Mouse (Mus musculus): Measurements from ENCODE around the gene Pcgf1. TPM values are rescaled to one million over a fixed set of nuclear protein-coding genes. Genes with fewer than 3 reads are reported as not detected.

The Pcgf1 gene
- polyA plus RNA-seq, 1 experiment from 2014 or later, result 29.9 TPM

DNA sequence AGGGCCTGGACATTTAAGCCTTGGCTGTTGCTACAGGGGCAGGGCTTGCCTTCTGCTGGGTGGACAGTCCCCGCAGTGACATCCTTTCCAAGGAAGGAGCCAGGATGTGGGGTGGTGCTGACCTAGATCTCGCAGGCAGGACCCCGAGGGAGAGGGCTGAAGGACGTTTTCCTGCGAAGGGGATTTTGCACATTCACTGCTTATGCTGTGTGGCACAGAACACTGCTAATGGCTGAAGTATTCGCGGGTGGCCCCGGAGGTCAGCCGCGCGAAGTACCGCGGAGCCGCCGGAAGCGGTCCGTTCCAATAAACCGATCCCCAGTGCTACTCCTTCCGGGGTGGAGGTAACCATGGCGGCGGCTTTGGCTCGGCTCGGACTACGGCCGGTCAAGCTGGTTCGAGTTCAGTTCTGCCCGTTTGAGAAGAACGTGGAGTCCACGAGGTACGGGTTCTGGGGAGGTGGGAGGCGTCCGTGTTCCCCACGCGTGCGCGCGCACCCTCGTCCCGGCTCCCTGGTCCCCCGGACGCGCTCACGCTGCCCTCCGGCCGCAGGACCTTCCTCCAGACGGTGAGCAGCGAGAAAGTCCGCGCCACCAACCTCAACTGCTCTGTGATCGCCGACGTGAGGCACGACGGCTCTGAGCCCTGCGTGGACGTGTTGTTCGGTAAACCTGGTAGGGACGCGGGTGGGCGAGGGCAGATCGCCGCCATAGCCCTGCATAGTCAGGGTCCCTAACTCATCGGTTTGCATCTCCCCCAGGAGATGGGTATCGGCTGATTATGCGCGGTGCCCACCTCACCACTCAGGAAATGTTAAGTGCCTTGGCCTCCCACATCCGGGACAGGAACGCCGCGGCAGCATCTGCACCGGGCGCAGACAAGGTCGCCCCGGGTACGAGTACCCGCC lies 31.3 kb downstream of the Pcgf1 start, which contains the start of gene Mrpl53:
Gene Mrpl53, plus strand, starts transcription at position 279 of the 907 bp plus-strand sequence.
- Histone ChIP-seq H3K27ac (ENCODE audit: low read depth) (peak within 1 kb of the TSS; percentile 85), H3K36me3 (ENCODE audit: insufficient read depth) (peaks cover 16% of the 10 kb centered on the region; the same call in 1 of the 2 replicates), H3K4me3 (ENCODE audit: low read depth, low read length) (peak within 1 kb of the TSS; percentile 73), H3K9me3 (ENCODE audit: low read depth, low read length) (no peaks in the 10 kb centered on the region), H3K4me1 (ENCODE audit: insufficient read depth) (0 out of 2 replicates have a peak, but pooled peaks cover 6% of the 10 kb centered on the region), H3K27me3 (ENCODE audit: insufficient read depth, low read length) (no peaks in the 10 kb centered on the region), H3K9ac (peak within 1 kb of the TSS; percentile 88), H3K4me2 (peak within 1 kb of the TSS; percentile 85)
- peak; percentile 90 for DNase-seq
- no peak for TF ChIP-seq CTCF (IDR thresholded peaks at IDR 0.05; ENCODE audit: low read depth)
- ATAC-seq (ENCODE audit: insufficient read depth), result peak; percentile 89
- WGBS, result under 1% methylated on average over 76 of the region's 76 CpGs

DNA sequence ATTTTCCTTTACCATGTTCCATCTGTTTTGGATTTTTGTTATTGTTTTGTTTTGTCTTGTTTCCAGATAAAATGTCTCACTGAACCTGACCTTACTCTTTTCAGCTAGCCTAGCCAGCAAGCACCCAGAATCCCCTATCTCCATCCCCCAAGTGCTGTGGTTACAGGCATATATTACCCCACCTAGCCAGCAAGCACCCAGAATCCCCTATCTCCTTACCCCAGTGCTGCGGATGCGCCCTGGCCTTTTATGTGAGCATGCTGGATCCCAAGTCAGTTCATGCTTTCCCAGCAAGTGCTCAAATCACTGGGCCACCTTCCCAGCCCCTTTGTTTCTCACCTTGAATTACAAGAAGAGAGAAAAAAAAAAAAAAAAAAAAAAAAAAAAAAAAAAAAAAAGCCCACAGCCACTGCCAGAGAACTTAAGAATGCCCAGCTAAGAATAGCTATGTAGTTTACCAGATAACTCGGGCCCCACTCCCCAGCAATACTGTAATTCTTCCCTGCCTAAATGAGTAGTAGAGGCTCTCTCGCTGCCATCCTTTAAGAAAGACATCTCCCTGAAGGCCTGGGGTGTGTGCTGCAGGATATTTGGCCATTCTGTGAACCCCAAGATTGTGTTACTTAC lies 34.0 kb downstream of the Pcgf1 start:
- Histone ChIP-seq H3K4me2 (no peak overlapping the region), H3K27me3 (ENCODE audit: insufficient read depth, low read length) (no peaks in the 10 kb centered on the region), H3K9me3 (ENCODE audit: low read depth, low read length) (no peaks in the 10 kb centered on the region), H3K9ac (no peak overlapping the region), H3K4me3 (ENCODE audit: low read depth, low read length) (no peak overlapping the region), H3K27ac (ENCODE audit: low read depth) (no peak overlapping the region), H3K4me1 (ENCODE audit: insufficient read depth) (peaks cover 12% of the 10 kb centered on the region; the same call in 1 of the 2 replicates), H3K36me3 (ENCODE audit: insufficient read depth) (peaks cover 14% of the 10 kb centered on the region; the same call in 1 of the 2 replicates)
- ATAC-seq (ENCODE audit: insufficient read depth), result no peak
- TF ChIP-seq CTCF (IDR thresholded peaks at IDR 0.05; ENCODE audit: low read depth), result no peak
- 86% methylated on average over 4 of the region's 4 CpGs for WGBS
- no peak for DNase-seq

DNA sequence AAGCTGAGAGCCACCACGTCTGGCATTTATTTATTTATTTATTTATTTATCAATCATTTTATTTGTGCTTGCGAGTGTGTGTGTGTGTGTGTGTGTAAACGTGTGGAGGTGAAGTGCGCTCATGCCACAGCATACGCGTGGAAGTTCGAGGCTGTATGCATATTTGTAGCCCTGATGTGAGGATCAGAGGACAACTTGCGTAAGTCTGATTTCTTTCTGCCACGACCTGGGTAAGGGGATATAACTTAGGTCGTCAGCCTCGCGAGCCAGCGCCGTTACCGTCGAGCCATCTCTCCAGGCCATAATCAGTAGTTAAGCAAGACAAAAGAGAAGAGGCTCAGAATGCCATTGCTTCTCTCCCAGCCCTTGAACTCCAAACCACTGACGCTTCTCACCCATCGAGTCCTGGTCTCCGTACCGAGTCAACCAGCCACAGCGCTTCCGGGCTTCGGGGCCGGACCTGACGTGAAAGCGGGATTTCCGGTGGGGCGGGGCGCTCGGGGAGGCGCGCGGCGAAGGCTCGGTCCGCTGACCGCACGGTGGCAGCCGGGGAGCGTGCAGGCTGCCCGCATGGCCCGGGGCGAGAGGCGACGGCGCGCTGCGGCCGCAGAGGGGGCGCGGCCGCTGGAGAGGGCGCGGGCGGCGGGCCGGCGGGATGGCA lies 37.5 kb downstream of the Pcgf1 start, which contains the start of gene Mogs:
Gene Mogs, plus strand, starts transcription at position 486 of the 661 bp plus-strand sequence.
- peak within 1 kb of the TSS; percentile 89 for H3K4me3 ChIP-seq (ENCODE audit: low read depth, low read length)
- peak within 1 kb of the TSS; percentile 84 for H3K27ac ChIP-seq (ENCODE audit: low read depth)
- H3K4me2 ChIP-seq, result peak within 1 kb of the TSS; percentile 91
- H3K4me1 ChIP-seq (ENCODE audit: insufficient read depth), result peaks cover 9% of the 10 kb centered on the region
- TF ChIP-seq CTCF (IDR thresholded peaks at IDR 0.05; ENCODE audit: low read depth), result 0 out of 2 replicates have a peak, but pooled peaks have one; percentile 27
- peak; percentile 96 for DNase-seq
- 1% methylated on average over 56 of the region's 58 CpGs for WGBS
- peak within 1 kb of the TSS; percentile 85 for H3K9ac ChIP-seq
- ATAC-seq (ENCODE audit: insufficient read depth), result peak; percentile 89
- no peaks in the 10 kb centered on the region for H3K27me3 ChIP-seq (ENCODE audit: insufficient read depth, low read length)
- no peaks in the 10 kb centered on the region for H3K9me3 ChIP-seq (ENCODE audit: low read depth, low read length)
- peaks cover 39% of the 10 kb centered on the region for H3K36me3 ChIP-seq (ENCODE audit: insufficient read depth)

DNA sequence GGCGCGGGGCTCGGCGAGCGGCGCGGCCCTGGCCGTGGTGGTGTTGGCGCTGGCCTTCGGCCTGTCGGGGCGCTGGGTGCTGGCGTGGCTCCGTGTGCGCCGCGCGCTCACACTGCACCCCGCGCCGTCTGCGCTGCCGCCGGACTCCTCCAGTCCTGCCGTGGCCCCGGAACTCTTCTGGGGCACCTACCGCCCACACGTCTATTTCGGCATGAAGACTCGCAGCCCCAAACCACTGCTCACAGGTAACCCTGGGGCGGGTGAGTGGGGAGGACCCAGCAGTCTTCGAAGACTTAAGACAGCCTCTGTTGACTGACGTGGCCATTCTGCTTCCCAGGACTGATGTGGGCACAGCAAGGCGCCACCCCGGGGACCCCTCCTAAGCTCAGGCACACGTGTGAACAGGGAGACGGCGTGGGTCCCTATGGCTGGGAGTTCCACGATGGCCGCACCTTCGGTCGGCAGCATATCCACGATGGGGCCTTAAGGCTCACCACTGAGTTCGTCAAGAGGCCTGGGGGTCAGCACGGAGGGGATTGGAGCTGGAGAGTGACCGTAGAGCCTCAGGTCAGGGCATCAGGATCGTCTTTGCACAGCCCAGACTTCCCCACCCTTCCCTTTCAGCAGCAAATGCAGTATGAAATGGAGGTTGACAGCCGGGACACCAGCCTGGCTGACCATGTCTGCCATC lies 38.2 kb downstream of the Pcgf1 start:
- peak overlapping the region; percentile 85 for H3K9ac ChIP-seq
- H3K27me3 ChIP-seq (ENCODE audit: insufficient read depth, low read length), result no peaks in the 10 kb centered on the region
- H3K27ac ChIP-seq (ENCODE audit: low read depth), result peak overlapping the region; percentile 84
- ATAC-seq (ENCODE audit: insufficient read depth), result peak; percentile 62
- peak overlapping the region; percentile 91 for H3K4me2 ChIP-seq
- peaks cover 38% of the 10 kb centered on the region for H3K36me3 ChIP-seq (ENCODE audit: insufficient read depth)
- WGBS, result under 1% methylated on average over 48 of the region's 48 CpGs
- no peak for TF ChIP-seq CTCF (IDR thresholded peaks at IDR 0.05; ENCODE audit: low read depth)
- H3K4me1 ChIP-seq (ENCODE audit: insufficient read depth), result peaks cover 10% of the 10 kb centered on the region
- no peak for DNase-seq
- H3K9me3 ChIP-seq (ENCODE audit: low read depth, low read length), result no peaks in the 10 kb centered on the region
- peak overlapping the region; percentile 89 for H3K4me3 ChIP-seq (ENCODE audit: low read depth, low read length)

DNA sequence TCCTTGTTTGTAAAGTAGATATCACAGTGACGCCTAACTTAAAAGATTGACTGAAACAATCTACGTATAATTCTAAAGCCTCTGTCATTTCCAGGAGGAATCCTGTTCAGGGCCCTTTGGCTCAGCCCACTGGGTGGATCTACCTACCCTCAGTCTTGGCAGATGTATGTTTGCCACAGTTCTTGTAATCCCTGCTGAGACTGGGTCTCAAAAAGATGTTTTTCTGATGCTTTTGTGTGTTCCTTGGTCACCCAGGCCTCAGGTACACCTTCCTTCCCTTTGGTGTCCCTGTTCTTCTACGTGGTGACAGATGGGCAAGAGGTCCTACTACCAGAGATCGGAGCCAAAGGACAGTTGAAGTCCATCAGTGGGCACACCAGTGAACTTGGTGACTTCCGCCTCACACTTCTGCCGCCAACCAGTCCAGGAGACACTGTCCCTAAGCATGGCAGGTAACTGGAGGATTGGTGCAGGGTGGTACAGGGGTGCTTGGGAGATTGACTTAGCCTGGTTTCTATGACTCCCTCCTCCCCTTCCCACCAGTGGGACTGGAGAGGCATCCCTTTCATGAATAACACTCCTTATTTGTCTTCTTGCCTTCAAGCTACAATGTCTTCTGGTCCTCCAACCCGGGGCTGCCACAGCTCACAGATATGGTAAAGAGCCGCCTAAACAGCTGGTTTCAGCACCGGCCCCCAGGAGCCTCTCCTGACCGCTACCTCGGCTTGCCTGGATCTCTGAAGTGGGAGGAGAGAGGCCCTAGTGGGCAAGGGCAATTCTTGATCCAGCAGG lies 38.9 kb downstream of the Pcgf1 start:
- Histone ChIP-seq H3K4me2 (peak overlapping the region; percentile 91), H3K27ac (ENCODE audit: low read depth) (peak overlapping the region; percentile 84; the same call in 1 of the 2 replicates), H3K9me3 (ENCODE audit: low read depth, low read length) (no peaks in the 10 kb centered on the region), H3K4me1 (ENCODE audit: insufficient read depth) (peaks cover 10% of the 10 kb centered on the region), H3K27me3 (ENCODE audit: insufficient read depth, low read length) (no peaks in the 10 kb centered on the region), H3K4me3 (ENCODE audit: low read depth, low read length) (peak overlapping the region; percentile 89), H3K9ac (peak overlapping the region; percentile 85), H3K36me3 (ENCODE audit: insufficient read depth) (peaks cover 32% of the 10 kb centered on the region)
- WGBS, result 65% methylated on average over 11 of the region's 11 CpGs
- ATAC-seq (ENCODE audit: insufficient read depth) (no peak), DNase-seq (no peak)
- TF ChIP-seq CTCF (IDR thresholded peaks at IDR 0.05; ENCODE audit: low read depth), result no peak

DNA sequence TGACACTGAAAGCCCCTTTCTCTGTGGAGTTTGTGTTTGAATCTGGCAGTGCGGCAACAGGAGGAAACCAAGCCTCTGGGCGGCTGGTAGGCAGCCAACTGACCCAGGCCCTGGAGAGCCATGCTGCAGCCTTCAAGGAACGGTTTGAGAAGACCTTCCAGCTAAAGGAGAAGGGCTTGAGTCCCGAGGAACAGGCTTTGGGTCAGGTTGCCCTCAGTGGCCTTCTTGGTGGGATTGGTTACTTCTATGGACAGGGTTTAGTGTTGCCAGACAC lies 39.4 kb downstream of the Pcgf1 start:
- Histone ChIP-seq H3K9ac (no peak overlapping the region), H3K4me1 (ENCODE audit: insufficient read depth) (peaks cover 10% of the 10 kb centered on the region), H3K4me3 (ENCODE audit: low read depth, low read length) (peak overlapping the region; percentile 89; the same call in 1 of the 2 replicates), H3K36me3 (ENCODE audit: insufficient read depth) (peaks cover 31% of the 10 kb centered on the region), H3K27me3 (ENCODE audit: insufficient read depth, low read length) (no peaks in the 10 kb centered on the region), H3K27ac (ENCODE audit: low read depth) (no peak overlapping the region), H3K4me2 (peak overlapping the region; percentile 91), H3K9me3 (ENCODE audit: low read depth, low read length) (no peaks in the 10 kb centered on the region)
- ATAC-seq (ENCODE audit: insufficient read depth) (no peak), DNase-seq (no peak)
- 78% methylated on average over 4 of the region's 4 CpGs for WGBS
- no peak for TF ChIP-seq CTCF (IDR thresholded peaks at IDR 0.05; ENCODE audit: low read depth)

Data from lung, embryonic 14.5 days (tissue).